Mouse (Mus musculus) NIH3T3 (cell line): ENCODE results near the gene Dnajc28.

Experiments
- DNase-seq: peaks from one replicate; pipeline ENCODE4 v3.0.0-alpha.2; 2012; ENCODE audit warnings: low read depth

Dnajc28 gene

DNA sequence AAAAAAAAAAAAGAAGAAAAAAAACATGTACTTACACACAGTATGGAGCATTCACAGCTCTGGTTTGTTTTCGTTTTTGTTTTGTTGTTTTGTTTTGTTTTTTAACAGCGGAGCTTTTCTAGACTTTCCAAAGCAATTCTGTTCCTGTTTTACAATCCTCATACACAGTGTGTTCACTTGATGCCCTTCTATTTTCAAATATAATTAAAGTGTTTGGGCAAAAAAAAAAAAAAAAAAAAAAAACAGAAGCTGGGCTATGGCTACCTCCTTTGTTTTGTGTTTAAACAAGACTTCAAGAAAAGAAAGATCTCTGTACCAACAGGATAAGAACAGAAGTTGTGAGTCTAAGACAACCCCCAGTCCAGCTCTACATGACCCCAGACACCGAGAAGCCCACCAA is 30.1 kb downstream of the Dnajc28 start:
- DNase-seq: no peak

DNA sequence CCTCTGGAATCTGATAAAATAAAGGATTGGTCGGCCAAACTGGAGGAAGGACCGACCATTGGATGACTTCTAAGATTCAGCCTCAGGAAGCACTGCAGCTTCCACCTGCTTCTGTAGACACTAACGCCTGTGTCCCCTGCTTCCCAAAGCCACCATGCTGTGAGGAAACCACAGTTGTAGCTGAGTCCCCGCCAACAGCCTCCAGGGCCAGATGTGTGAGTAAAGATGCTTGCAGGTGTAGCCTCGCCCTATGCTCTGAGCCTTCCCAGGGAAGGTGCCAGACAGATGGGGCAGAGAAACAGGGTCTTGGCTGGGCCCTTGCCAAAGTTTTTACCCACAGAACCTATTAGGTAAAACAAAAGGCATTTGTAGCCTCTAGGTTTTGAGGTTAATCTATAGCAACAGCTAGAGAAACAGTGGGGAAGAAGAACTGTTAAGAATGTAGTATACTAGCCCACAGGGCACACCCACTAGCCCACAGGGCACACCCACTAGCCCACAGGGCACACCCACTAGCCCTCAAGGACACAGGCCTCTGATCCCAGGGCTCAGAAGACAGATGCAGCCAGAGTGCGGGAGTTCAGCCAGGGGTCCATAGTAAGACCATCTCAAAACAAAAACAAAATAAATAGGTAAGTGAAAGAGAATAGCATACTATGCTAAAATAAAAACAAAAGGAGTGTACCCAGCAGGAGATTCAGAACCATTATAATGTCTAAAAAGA is 30.9 kb downstream of the Dnajc28 start:
- no peak for DNase-seq

DNA sequence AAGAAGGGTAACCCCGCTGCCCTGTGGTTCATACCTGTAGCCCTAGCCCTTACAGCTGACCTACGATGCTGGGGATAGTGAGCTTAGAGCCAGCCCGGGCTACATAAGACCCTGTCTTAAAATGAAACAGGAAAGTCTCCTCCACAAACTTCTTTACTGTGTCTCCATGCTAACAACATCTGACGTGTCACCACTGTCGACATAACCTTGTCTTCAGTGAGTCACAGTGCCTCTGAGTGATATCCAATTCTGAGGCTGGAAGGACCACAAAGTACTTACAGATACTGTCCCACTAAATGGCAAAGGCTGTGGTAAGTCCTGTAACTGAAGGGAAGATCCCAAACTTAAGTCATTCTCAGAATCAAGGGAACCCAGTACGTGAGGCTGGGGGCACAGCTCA is 32.6 kb downstream of the Dnajc28 start:
- no peak for DNase-seq

DNA sequence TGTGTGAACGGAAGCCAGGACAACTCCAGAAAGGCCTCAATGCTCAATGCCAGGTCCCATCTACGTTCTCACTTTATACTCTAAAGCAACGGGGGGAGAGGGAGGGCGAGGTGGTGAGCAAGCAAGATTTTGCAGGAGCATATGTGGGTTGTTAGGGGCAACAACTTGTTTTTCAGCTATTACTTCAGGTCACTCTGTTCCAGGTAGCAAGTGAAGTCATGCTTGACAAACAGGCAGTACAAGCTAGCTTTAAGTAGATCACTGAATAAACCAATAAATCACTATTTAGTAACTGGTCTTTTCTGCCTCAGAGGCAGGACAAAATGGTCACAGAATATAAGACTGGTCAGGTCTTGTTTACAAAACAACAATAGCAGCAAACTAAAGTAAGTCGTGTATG is 33.2 kb downstream of the Dnajc28 start:
- DNase-seq: no peak

DNA sequence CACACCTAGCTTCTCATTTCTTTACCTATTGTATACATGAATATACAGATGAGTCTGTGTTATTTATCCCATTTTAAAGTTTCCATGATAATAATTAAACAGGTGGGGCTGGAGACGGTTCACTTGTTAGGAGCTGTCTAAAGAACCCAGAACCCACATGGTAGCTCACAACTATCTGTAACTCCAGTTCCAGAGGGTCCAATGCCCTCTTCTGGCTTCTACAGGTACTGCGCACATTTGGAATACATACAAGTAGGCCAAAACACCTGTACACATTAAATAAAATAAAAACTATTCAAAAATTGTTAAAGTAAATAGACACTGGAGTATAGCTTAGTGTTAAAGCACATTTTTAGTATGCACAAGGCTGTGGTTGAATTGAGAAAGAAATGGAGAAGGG is 36.5 kb downstream of the Dnajc28 start:
- DNase-seq: peak; percentile 65

DNA sequence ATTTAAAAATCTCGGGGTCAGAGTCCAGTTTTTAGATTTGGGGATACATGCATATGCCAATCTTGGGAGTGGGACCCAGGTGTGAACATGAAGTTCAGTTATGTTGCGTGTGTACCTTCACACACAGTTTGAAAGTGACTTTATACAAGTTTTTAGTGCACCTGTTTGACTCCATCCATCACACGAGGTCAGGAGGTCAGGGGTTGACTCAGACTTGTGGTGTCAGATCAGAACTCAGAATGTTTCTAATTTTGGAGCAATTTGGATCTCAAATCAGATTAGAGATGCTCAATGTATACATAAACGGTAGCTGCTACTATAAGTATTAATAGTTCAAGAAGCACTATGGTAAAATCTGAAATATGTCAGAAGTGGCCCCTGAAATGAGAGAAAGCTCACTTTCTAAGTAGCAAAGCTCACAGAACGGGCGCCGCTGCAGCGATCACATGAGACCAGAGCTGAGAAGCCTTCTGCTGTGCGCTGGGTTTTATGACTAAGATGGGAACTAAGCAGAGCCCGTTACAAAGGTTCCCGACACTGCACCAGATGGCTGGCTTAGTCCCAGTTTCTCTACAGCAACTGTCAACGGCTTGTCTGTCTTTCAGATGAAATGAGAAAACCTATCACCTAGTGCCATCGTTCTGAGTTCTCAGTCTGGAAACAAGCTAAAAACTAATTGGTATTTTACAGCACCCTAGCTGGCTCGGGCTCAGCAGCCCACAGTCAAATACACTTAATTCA is 39.7 kb downstream of the Dnajc28 start:
- DNase-seq: no peak

DNA sequence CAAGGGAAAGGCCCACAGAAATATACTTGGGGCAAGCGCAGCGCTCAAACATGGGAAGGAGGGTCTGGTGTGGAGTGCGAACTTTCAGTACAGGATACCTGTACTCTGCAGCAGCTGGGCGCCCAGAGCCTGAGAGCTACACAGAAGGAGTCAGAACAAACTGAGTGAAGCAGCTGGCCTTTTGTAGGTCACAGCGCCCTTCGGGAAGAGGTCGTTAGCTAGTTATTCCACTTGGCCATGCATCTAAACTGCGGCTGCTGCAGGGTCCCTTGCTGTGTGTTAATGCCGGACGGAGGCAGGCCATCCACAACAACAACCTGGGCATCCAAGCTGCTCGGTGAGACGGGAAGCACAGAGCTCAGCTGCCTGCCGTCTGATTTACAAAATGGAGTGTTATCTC is 43.7 kb downstream of the Dnajc28 start:
- no peak for DNase-seq

DNA sequence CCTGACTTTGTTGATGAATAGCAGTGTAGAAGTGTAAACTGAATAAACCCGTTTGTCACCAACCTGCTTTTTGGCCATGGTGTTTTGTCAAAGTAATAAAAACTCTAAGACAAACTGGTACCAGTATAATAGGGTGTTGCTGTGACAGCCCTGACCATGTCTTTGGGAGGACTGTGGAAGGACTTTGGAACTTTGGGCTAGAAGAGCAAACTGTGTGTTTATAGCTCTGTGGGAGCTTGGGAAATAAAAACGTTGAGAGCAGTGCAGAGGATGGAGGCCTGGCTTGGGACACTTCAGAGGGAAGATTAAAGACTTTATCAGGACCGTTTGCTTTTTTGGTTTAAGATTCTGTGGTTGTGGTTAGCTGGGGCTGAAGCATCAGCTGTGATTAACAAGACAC is 47.7 kb downstream of the Dnajc28 start:
- DNase-seq: no peak

DNA sequence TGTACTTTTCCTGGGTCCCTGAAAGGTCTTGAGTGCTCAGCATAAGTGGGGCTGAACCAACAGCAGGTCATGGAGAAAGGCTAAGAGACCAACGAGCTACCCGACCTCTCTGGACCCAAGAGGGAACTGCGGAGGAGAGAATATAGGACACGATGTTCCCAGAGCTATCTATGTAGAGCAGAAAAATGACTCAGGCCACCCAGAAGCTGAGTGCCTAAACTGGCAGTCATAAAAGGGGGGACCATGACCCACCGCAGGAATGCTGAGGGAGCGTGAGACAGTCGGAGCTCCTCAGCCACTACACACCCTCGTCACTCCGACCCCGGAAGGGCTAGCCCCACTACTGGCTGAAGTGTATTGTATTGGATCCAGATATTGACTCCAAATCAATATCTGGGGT is 49.9 kb downstream of the Dnajc28 start:
- DNase-seq: no peak

DNA sequence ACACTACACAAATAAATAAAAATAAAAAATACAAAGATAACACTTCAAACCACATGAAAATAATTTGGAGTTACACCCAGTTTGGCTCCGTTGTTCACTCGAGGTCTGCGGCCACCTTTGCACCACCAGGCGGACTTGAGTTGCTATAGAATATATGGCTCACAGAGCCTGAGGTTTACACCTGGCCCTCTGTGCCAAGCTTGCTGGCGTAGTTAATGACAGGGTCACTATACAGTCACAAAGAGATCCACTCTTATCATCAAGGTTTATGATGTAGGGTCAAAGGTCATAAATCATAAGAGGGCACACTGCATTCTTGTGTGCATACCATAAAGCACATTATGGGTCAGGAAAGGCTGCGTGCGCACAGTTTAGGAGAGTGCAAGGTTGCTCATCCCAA is 52.8 kb downstream of the Dnajc28 start:
- no peak for DNase-seq

DNA sequence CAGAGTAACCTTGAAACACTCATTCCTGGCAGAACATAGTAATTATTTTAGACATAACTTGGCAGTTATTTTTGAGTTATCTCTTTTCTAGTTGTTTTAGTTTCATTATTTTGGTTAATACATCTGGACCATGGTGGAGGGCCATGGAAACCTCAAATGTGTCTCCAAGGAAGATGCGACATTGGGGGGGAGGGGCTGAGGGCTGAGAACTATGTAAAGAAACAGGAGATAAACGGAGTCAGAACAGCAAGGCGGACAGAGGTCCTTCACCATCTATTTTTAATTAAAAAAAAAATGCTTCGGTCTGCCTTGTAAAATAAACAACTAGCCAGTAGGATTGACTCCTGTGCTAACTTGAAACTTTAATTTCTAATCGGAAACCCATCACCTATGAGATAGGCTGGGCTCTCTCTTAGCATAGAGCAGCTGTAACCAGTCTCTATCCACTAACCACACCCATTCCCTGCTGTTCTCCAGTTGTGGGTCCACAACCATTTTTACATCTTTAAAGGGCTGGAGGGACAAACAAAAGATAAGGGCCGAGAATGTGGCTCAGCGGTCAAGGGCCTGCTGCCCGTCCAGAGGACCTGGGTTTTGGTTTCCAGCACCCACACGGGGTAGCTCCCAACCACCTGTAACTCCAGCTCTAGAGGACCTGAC is 53.4 kb downstream of the Dnajc28 start:
- no peak for DNase-seq

DNA sequence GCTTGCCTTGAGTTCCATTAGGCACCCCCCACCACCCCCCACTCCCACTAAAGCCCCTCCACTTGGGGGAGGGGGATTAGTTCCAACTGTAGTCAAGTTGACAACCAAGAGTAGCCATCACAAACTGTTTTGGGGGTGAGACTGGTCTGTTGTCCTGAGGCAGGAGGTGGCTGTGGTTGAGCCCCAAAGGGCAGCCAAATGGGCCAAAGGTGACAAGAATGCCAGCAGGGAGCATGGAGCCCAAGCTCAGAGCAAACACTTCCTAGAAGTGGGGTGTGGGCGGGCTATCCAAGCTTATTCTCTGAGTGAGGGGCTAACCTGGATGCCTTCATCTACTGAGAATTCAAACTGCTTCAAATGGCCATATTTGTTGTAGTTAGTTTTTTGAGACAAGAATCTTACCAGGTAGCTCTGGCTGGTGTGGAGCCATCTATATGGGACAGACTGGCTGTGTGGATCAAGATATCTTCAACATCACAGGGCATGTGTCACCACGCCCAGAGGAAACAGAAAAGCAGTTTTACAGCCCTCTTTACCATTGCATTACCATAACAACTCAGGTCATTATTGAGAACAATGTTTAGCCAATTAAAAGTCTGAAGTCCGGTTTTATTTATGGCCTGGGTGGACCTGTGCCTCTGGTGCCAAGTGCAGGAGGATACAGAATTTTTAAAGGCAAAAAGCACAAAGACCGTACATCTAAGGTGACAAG is 54.1 kb downstream of the Dnajc28 start:
- no peak for DNase-seq
